Mouse (Mus musculus) spleen, adult 2 months (tissue): ENCODE measurements around the gene Mief1.

Source experiments
- CTCF ChIP-seq: fragments of 200-500 bp; IDR thresholded peaks from 2 replicates; pipeline ENCODE4 v1.5.1; 2011; ENCODE audit warnings: mild to moderate bottlenecking, inconsistent platforms; ENCODE audit not compliant: insufficient read depth, insufficient read length, insufficient replicate concordance; ENCODE audit errors: extremely low read depth
- POLR2A ChIP-seq: fragments of 200-500 bp; IDR thresholded peaks from 2 replicates; pipeline ENCODE4 v1.6.1; 2011; ENCODE audit warnings: low read depth, low read length, inconsistent platforms

DNA sequence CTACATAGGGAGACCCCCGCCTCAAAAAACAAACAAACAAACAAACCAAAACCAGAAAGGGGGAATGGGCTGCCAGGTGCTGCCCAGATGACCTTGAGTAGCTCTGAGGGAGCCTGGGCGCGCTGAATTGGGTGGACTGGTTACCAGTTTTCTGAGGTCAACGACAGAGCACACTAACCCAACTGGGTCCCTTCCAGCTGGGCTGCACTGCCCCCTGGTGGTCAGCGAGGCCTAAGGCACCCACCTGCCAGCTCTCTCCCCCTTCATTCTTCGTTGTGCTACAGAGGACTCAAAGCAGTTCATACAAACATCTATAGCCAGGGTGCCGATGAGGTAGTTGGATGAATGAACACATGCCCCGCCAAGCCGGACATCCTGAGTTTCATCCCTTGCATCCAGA, 8.6 kb upstream of the Mief1 start:
- peak; percentile 97 for TF ChIP-seq CTCF
- TF ChIP-seq POLR2A: no peak
